27 mouse cellular contexts compared by ENCODE assay signal in genomic region chr14:75075299-75076180, GRCm38 (mm10). TPM values are rescaled to one million over a fixed set of nuclear protein-coding genes. Genes with fewer than 3 reads are reported as not detected.
DNase-seq lines count a peak whose midpoint lies in the region; ATAC-seq and TF ChIP-seq lines count a peak whose summit lies in the region.
"Had no signal": no experiment of that assay in that cellular context is flagged by ENCODE, and none has a peak within 500 bp of the region (broad histone marks: within the 10 kb centered on the region; RNA-seq: fewer than 3 reads in every experiment).

No protein-coding gene starts in this region.

- no peak for ATAC-seq in midbrain, postnatal 0 days (ENCODE audit: low FRiP score)
- ATAC-seq in midbrain, embryonic 13.5 days, result no peak
- ATAC-seq in common myeloid progenitor, adult 5-6 weeks (replicated peaks; ENCODE audit: low read depth, poor library complexity, severe bottlenecking), result 0 out of 2 replicates have a peak, but pooled peaks have one; percentile 47
- no peak for ATAC-seq in liver, embryonic 11.5 days (replicated peaks; ENCODE audit: low FRiP score)
- ATAC-seq: activated CD4-positive, CD25-positive, alpha-beta regulatory T cell, adult 4 months; CD4-positive, CD25-positive, alpha-beta regulatory T cell, adult 4 months; forebrain, embryonic 15.5 days; Patski had no signal

- WGBS in midbrain, postnatal 0 days, result 60% methylated on average over 10 of the region's 10 CpGs
- 73% methylated on average over 10 of the region's 10 CpGs for WGBS in midbrain, embryonic 13.5 days
- WGBS in liver, embryonic 11.5 days, result 54% methylated on average over 10 of the region's 10 CpGs

- no peak for TF ChIP-seq RAD21 in MEL (IDR thresholded peaks at IDR 0.05; ENCODE audit: low read depth, low read length)

- DNase-seq in midbrain, postnatal 0 days (ENCODE audit: low spot score), result peak; percentile 6
- DNase-seq in MEL (ENCODE audit: low read depth, low spot score), result peak; percentile 38
- DNase-seq in frontal cortex, adult 2 months (ENCODE audit: extremely low spot score in 1 of 2, low spot score in 1 of 2), result no peak
- DNase-seq in liver, embryonic 11.5 days (ENCODE audit: low spot score), result no peak
- DNase-seq: adrenal gland, postnatal 14 days; B cell, adult 2 months; cerebellum, adult 11-12 months; cerebellum, adult 9-11 months; embryo, embryonic 11 days; gastrocnemius, postnatal 14 days; heart, postnatal 36 days had no signal

- H3K36me3 ChIP-seq in midbrain, postnatal 0 days (ENCODE audit: insufficient read depth, low read length), result no peaks in the 10 kb centered on the region
- no peaks in the 10 kb centered on the region for H3K36me3 ChIP-seq in midbrain, embryonic 13.5 days
- H3K36me3 ChIP-seq in MEL (ENCODE audit: control insufficient read depth in 1 of 2, insufficient read depth in 2 of 2, low read length in 2 of 2), result no peaks in the 10 kb centered on the region
- no peaks in the 10 kb centered on the region for H3K36me3 ChIP-seq in liver, embryonic 11.5 days (ENCODE audit: control insufficient read depth, insufficient read depth, low read length)
- H3K36me3 ChIP-seq: embryonic facial prominence, embryonic 15.5 days; forebrain, embryonic 10.5 days; forebrain, embryonic 15.5 days; G1E; heart, embryonic 13.5 days; hindbrain, embryonic 15.5 days had no signal

- H3K27ac ChIP-seq in midbrain, postnatal 0 days (ENCODE audit: low read depth, low read length), result no peak overlapping the region
- H3K27ac ChIP-seq in midbrain, embryonic 13.5 days, result no peak overlapping the region
- no peak overlapping the region for H3K27ac ChIP-seq in MEL (ENCODE audit: control insufficient read depth, low read depth, low read length)
- no peak overlapping the region for H3K27ac ChIP-seq in liver, embryonic 11.5 days (ENCODE audit: low read depth, low read length)
- H3K27ac ChIP-seq: embryonic facial prominence, embryonic 15.5 days; forebrain, embryonic 10.5 days; forebrain, embryonic 15.5 days; heart, embryonic 13.5 days; hindbrain, embryonic 15.5 days had no signal

- no peak for TF ChIP-seq EP300 in MEL (IDR thresholded peaks at IDR 0.05; ENCODE audit: low read depth in 1 of 2, low read length in 2 of 2)

- H3K9ac ChIP-seq in midbrain, postnatal 0 days (replicated peaks; ENCODE audit: low read length, poor library complexity, severe bottlenecking), result no peak overlapping the region
- H3K9ac ChIP-seq in midbrain, embryonic 13.5 days (replicated peaks), result no peak overlapping the region
- no peak overlapping the region for H3K9ac ChIP-seq in MEL (ENCODE audit: control insufficient read depth, low read depth, low read length, poor library complexity, severe bottlenecking)
- no peak overlapping the region for H3K9ac ChIP-seq in liver, embryonic 11.5 days (ENCODE audit: low read depth, low read length)
- H3K9ac ChIP-seq: embryonic facial prominence, embryonic 15.5 days; forebrain, embryonic 15.5 days; heart, embryonic 13.5 days; hindbrain, embryonic 15.5 days had no signal

- no peaks in the 10 kb centered on the region for H3K9me3 ChIP-seq in midbrain, postnatal 0 days (ENCODE audit: low read length)
- H3K9me3 ChIP-seq in midbrain, embryonic 13.5 days, result no peaks in the 10 kb centered on the region
- no peaks in the 10 kb centered on the region for H3K9me3 ChIP-seq in MEL (replicated peaks; ENCODE audit: insufficient read depth, low read length)
- H3K9me3 ChIP-seq in liver, embryonic 11.5 days (ENCODE audit: control insufficient read depth, low read length), result no peaks in the 10 kb centered on the region
- H3K9me3 ChIP-seq: embryonic facial prominence, embryonic 15.5 days; forebrain, embryonic 10.5 days; forebrain, embryonic 15.5 days; G1E; heart, embryonic 13.5 days; hindbrain, embryonic 15.5 days had no signal

- H3K79me2 ChIP-seq in MEL (ENCODE audit: control insufficient read depth, insufficient read depth, low read length, poor library complexity), result no peaks in the 10 kb centered on the region

- no peak overlapping the region for H3K4me2 ChIP-seq in midbrain, postnatal 0 days (ENCODE audit: low read depth, low read length, poor library complexity, severe bottlenecking)
- H3K4me2 ChIP-seq in midbrain, embryonic 13.5 days (replicated peaks), result no peak overlapping the region
- H3K4me2 ChIP-seq in liver, embryonic 11.5 days, result no peak overlapping the region
- H3K4me2 ChIP-seq: embryonic facial prominence, embryonic 15.5 days; forebrain, embryonic 15.5 days; heart, embryonic 13.5 days; hindbrain, embryonic 15.5 days had no signal

- no peaks in the 10 kb centered on the region for H3K4me1 ChIP-seq in midbrain, postnatal 0 days (ENCODE audit: insufficient read depth, low read length)
- H3K4me1 ChIP-seq in midbrain, embryonic 13.5 days (replicated peaks), result no peaks in the 10 kb centered on the region
- no peaks in the 10 kb centered on the region for H3K4me1 ChIP-seq in MEL (ENCODE audit: control insufficient read depth in 1 of 2, insufficient read depth in 2 of 2, low read length in 2 of 2)
- H3K4me1 ChIP-seq in liver, embryonic 11.5 days (replicated peaks; ENCODE audit: control insufficient read depth, insufficient read depth, low read length), result no peaks in the 10 kb centered on the region
- H3K4me1 ChIP-seq: embryonic facial prominence, embryonic 15.5 days; forebrain, embryonic 10.5 days; forebrain, embryonic 15.5 days; hindbrain, embryonic 15.5 days had no signal

- no peak overlapping the region for H3K4me3 ChIP-seq in midbrain, postnatal 0 days (ENCODE audit: low read depth, low read length)
- no peak overlapping the region for H3K4me3 ChIP-seq in midbrain, embryonic 13.5 days (replicated peaks)
- no peak overlapping the region for H3K4me3 ChIP-seq in MEL (ENCODE audit: control insufficient read depth in 1 of 2, insufficient read depth in 1 of 2, low read depth in 2 of 2, low read length in 2 of 2)
- no peak overlapping the region for H3K4me3 ChIP-seq in liver, embryonic 11.5 days (ENCODE audit: low read depth, low read length)
- H3K4me3 ChIP-seq: embryonic facial prominence, embryonic 15.5 days; erythroblast, embryonic 14.5 days; forebrain, embryonic 10.5 days; forebrain, embryonic 15.5 days; heart, embryonic 13.5 days; hindbrain, embryonic 15.5 days had no signal

- H3K27me3 ChIP-seq in midbrain, postnatal 0 days (ENCODE audit: insufficient read depth, low read length), result no peaks in the 10 kb centered on the region
- no peaks in the 10 kb centered on the region for H3K27me3 ChIP-seq in midbrain, embryonic 13.5 days
- peaks cover 1 to 2% of the 10 kb centered on the region in 2 experiments; a peak in 3 of 4 replicates for H3K27me3 ChIP-seq in MEL (ENCODE audit: control insufficient read depth in 1 of 2, insufficient read depth in 2 of 2, low read length in 2 of 2)
- no peaks in the 10 kb centered on the region for H3K27me3 ChIP-seq in liver, embryonic 11.5 days (replicated peaks; ENCODE audit: control insufficient read depth, insufficient read depth, low read length)
- H3K27me3 ChIP-seq: embryonic facial prominence, embryonic 15.5 days; forebrain, embryonic 15.5 days; heart, embryonic 13.5 days; hindbrain, embryonic 15.5 days; Patski had no signal

- no peak for TF ChIP-seq CTCF in midbrain, postnatal 0 days (IDR thresholded peaks at IDR 0.05)
- TF ChIP-seq CTCF in MEL (IDR thresholded peaks at IDR 0.05 in 2 of 3, conservative IDR thresholded peaks at IDR 0.05 in 1 of 3; ENCODE audit: control insufficient read depth in 1 of 3, insufficient read depth in 1 of 3, low read depth in 2 of 3, low read length in 3 of 3, poor library complexity in 1 of 3, severe bottlenecking in 1 of 3), result no peak

- TF ChIP-seq POLR2A in MEL (IDR thresholded peaks at IDR 0.05; ENCODE audit: control insufficient read depth in 1 of 2, insufficient read depth in 1 of 2, low read depth in 1 of 2, low read length in 2 of 2, poor library complexity in 1 of 2), result no peak

TF ChIP-seq in MEL, 35 proteins besides CTCF, POLR2A, EP300 and RAD21 (continues in another document):
- TF ChIP-seq SMC3 (IDR thresholded peaks at IDR 0.05; ENCODE audit: low read depth, low read length) (no peak), ZNF384 (IDR thresholded peaks at IDR 0.05; ENCODE audit: low read depth, low read length) (peak; percentile 89), ETS1 (IDR thresholded peaks at IDR 0.05; ENCODE audit: low read depth, low read length) (no peak)

RNA-seq across cellular contexts. Expression of gene Lrrc63, which starts 55.1 kb away (rescaled TPM):
- total RNA-seq in midbrain, postnatal 0 days (2014; rRNA removed), result not detected in 2 replicates
- 0.06 TPM in 1 of 2 replicates, not detected in the other for polyA plus RNA-seq in midbrain, postnatal 0 days (2015; fragmentation: Nextera tagmentation; extraction: Ambion mirVana)
- polyA plus RNA-seq in midbrain, embryonic 13.5 days (2015; fragmentation: Nextera tagmentation; extraction: Ambion mirVana), result 0.09 and 0.10 TPM in 2 replicates
- total RNA-seq in MEL (2012; rRNA removed), result not detected in 2 replicates
- not detected for polyA plus RNA-seq in MEL (2012; ENCODE audit: insufficient read depth in 1 of 2, insufficient read length in 2 of 2, low read depth in 1 of 2, low replicate concordance in 2 of 2, missing spikeins in 1 of 2)
- total RNA-seq in common myeloid progenitor, adult 5-6 weeks (2017), result not detected in 2 replicates
- 0.04 TPM in 1 of 2 replicates, not detected in the other for polyA plus RNA-seq in frontal cortex, adult 2 months (2012; rRNA removed)
- 0.06 TPM in 1 of 2 replicates, not detected in the other for polyA plus RNA-seq in liver, embryonic 11.5 days (2014; fragmentation: Nextera tagmentation; extraction: Ambion mirVana)
- total RNA-seq: adrenal gland, adult 18-20 months; adrenal gland, postnatal 14 days; G1E; gastrocnemius, adult 18-20 months; gastrocnemius, postnatal 14 days; heart, adult 8-10 months; heart, postnatal 36 days had no signal
- polyA plus RNA-seq: activated CD4-positive, CD25-positive, alpha-beta regulatory T cell, adult 4 months; CD4-positive, CD25-positive, alpha-beta regulatory T cell, adult 4 months; embryonic facial prominence, embryonic 15.5 days; erythroblast, embryonic 14.5 days; forebrain, embryonic 15.5 days; G1E; heart, postnatal 0 days; hindbrain, embryonic 15.5 days; Patski had no signal

RNA-seq across cellular contexts. Expression of gene Lcp1, which starts 55.4 kb away (rescaled TPM):
- 6.9 and 12.3 TPM in 2 replicates for total RNA-seq in midbrain, postnatal 0 days (2014; rRNA removed)
- polyA plus RNA-seq in midbrain, postnatal 0 days (2015; fragmentation: Nextera tagmentation; extraction: Ambion mirVana), result 7.5 and 7.8 TPM in 2 replicates
- 13.7 and 16.6 TPM in 2 replicates for polyA plus RNA-seq in midbrain, embryonic 13.5 days (2015; fragmentation: Nextera tagmentation; extraction: Ambion mirVana)
- 11.0 and 23.7 TPM in 2 replicates for total RNA-seq in MEL (2012; rRNA removed)
- polyA plus RNA-seq in MEL (2012; ENCODE audit: insufficient read depth in 1 of 2, insufficient read length in 2 of 2, low read depth in 1 of 2, low replicate concordance in 2 of 2, missing spikeins in 1 of 2), result 10 to 100 TPM in 1 of 2 experiments, not detected in 1; 20.3 TPM
- 244 and 283 TPM in 2 replicates for total RNA-seq in common myeloid progenitor, adult 5-6 weeks (2017)
- polyA plus RNA-seq in frontal cortex, adult 2 months (2012; rRNA removed), result 4.8 and 5.5 TPM in 2 replicates
- 44.3 and 50.4 TPM in 2 replicates for polyA plus RNA-seq in liver, embryonic 11.5 days (2014; fragmentation: Nextera tagmentation; extraction: Ambion mirVana)

RNA-seq across cellular contexts. Expression of gene Rubcnl, which starts 59.7 kb away (rescaled TPM):
- total RNA-seq in midbrain, postnatal 0 days (2014; rRNA removed), result 0.11 and 0.57 TPM in 2 replicates
- 0.06 and 0.15 TPM in 2 replicates for polyA plus RNA-seq in midbrain, postnatal 0 days (2015; fragmentation: Nextera tagmentation; extraction: Ambion mirVana)
- polyA plus RNA-seq in midbrain, embryonic 13.5 days (2015; fragmentation: Nextera tagmentation; extraction: Ambion mirVana), result 0.11 and 0.17 TPM in 2 replicates
- 0.04 and 0.13 TPM in 2 replicates for total RNA-seq in MEL (2012; rRNA removed)
- polyA plus RNA-seq in MEL (2012; ENCODE audit: insufficient read depth in 1 of 2, insufficient read length in 2 of 2, low read depth in 1 of 2, low replicate concordance in 2 of 2, missing spikeins in 1 of 2), result under 1 TPM in 1 of 2 experiments, not detected in 1; 0.06 TPM
- total RNA-seq in common myeloid progenitor, adult 5-6 weeks (2017), result 3.8 and 4.0 TPM in 2 replicates
- 1.1 and 1.4 TPM in 2 replicates for polyA plus RNA-seq in frontal cortex, adult 2 months (2012; rRNA removed)
- polyA plus RNA-seq in liver, embryonic 11.5 days (2014; fragmentation: Nextera tagmentation; extraction: Ambion mirVana), result 0.26 TPM in 1 of 2 replicates, not detected in the other
- polyA plus RNA-seq: G1E had no signal

Comparison
In these comparisons a context has a peak if more than half of its experiments do, and no peak if none do; other contexts are left out.
1. DNase-seq: peak in midbrain, postnatal 0 days (single experiment) and MEL (single experiment); none in frontal cortex, adult 2 months (0 of 2) and liver, embryonic 11.5 days (single experiment).